Mouse (Mus musculus): ENCODE data around the gene Stim1. TPM values are rescaled to one million over a fixed set of nuclear protein-coding genes. Genes with fewer than 3 reads are reported as not detected.
"Not testable (repeated sequence)": the region's sequence is repeated elsewhere in the genome, so short reads cannot be mapped to it uniquely, and the experiment has no call there.

Gene Stim1
- polyA plus RNA-seq, 1 experiment from 2014 or later: 16.2 TPM

- no peaks in the 10 kb centered on the region for H3K36me3 ChIP-seq
- no peaks in the 10 kb centered on the region for H3K9me3 ChIP-seq
- H3K27ac ChIP-seq (replicated peaks): no peak overlapping the region
- H3K27me3 ChIP-seq: no peaks in the 10 kb centered on the region
- 91% methylated on average over 2 of the region's 2 CpGs for WGBS
- no peak overlapping the region for H3K4me2 ChIP-seq (replicated peaks)
- peaks cover 1% of the 10 kb centered on the region; the same call in 1 of the 2 replicates for H3K4me1 ChIP-seq
- H3K9ac ChIP-seq (replicated peaks): no peak overlapping the region
- no peak for ATAC-seq (ENCODE audit: low FRiP score, low read depth)
- H3K4me3 ChIP-seq: no peak overlapping the region
Measured at GRCm38 (mm10) chr7:102393898-102394297, 126.3 kb downstream of the Stim1 start.

- H3K36me3 ChIP-seq: no peaks in the 10 kb centered on the region
- H3K27ac ChIP-seq (replicated peaks): no peak overlapping the region
- no peak overlapping the region for H3K4me2 ChIP-seq (replicated peaks)
- no peaks in the 10 kb centered on the region for H3K9me3 ChIP-seq
- WGBS: 82% methylated on average over 7 of the region's 7 CpGs
- H3K4me1 ChIP-seq: peaks cover 5% of the 10 kb centered on the region; the same call in 1 of the 2 replicates
- ATAC-seq (ENCODE audit: low FRiP score, low read depth): no peak
- no peaks in the 10 kb centered on the region for H3K27me3 ChIP-seq
- H3K4me3 ChIP-seq: no peak overlapping the region
- no peak overlapping the region for H3K9ac ChIP-seq (replicated peaks)
Measured at GRCm38 (mm10) chr7:102395894-102396293, 128.3 kb downstream of the Stim1 start.

GRCm38 (mm10) chr7:102396331-102396730 lies 128.7 kb downstream of the Stim1 start:
- Histone ChIP-seq H3K27ac (replicated peaks) (no peak overlapping the region), H3K9me3 (no peaks in the 10 kb centered on the region), H3K4me3 (no peak overlapping the region), H3K4me2 (replicated peaks) (no peak overlapping the region), H3K9ac (replicated peaks) (no peak overlapping the region), H3K36me3 (no peaks in the 10 kb centered on the region), H3K27me3 (no peaks in the 10 kb centered on the region), H3K4me1 (peaks cover 5% of the 10 kb centered on the region; the same call in 1 of the 2 replicates)
- WGBS: 94% methylated on average over 3 of the region's 3 CpGs
- ATAC-seq (ENCODE audit: low FRiP score, low read depth): no peak

- Histone ChIP-seq H3K27me3 (no peaks in the 10 kb centered on the region), H3K27ac (replicated peaks) (no peak overlapping the region), H3K4me3 (no peak overlapping the region), H3K4me2 (replicated peaks) (no peak overlapping the region), H3K9ac (replicated peaks) (no peak overlapping the region), H3K4me1 (peaks cover 5% of the 10 kb centered on the region; the same call in 1 of the 2 replicates), H3K9me3 (no peaks in the 10 kb centered on the region), H3K36me3 (no peaks in the 10 kb centered on the region)
- ATAC-seq (ENCODE audit: low FRiP score, low read depth): no peak
- WGBS: 40% methylated on average over 3 of the region's 3 CpGs
Measured at GRCm38 (mm10) chr7:102399180-102399731, 131.7 kb downstream of the Stim1 start.

- Histone ChIP-seq H3K27me3 (no peaks in the 10 kb centered on the region), H3K4me2 (replicated peaks) (no peak overlapping the region), H3K4me3 (no peak overlapping the region), H3K9ac (replicated peaks) (no peak overlapping the region), H3K4me1 (peaks cover 2% of the 10 kb centered on the region; the same call in 1 of the 2 replicates), H3K9me3 (no peaks in the 10 kb centered on the region), H3K36me3 (no peaks in the 10 kb centered on the region), H3K27ac (replicated peaks) (no peak overlapping the region)
- no peak for ATAC-seq (ENCODE audit: low FRiP score, low read depth)
- WGBS: 89% methylated on average over 2 of the region's 2 CpGs
Measured at GRCm38 (mm10) chr7:102404118-102404517, 136.5 kb downstream of the Stim1 start.

GRCm38 (mm10) chr7:102407440-102407839 lies 139.8 kb downstream of the Stim1 start:
- H3K4me2 ChIP-seq (replicated peaks): no peak overlapping the region
- no peaks in the 10 kb centered on the region for H3K9me3 ChIP-seq
- H3K4me3 ChIP-seq: no peak overlapping the region
- no peak for ATAC-seq (ENCODE audit: low FRiP score, low read depth)
- H3K4me1 ChIP-seq: no peaks in the 10 kb centered on the region
- H3K27ac ChIP-seq (replicated peaks): no peak overlapping the region
- H3K9ac ChIP-seq (replicated peaks): no peak overlapping the region
- no peaks in the 10 kb centered on the region for H3K27me3 ChIP-seq
- H3K36me3 ChIP-seq: no peaks in the 10 kb centered on the region

- H3K9ac ChIP-seq (replicated peaks); H3K4me2 ChIP-seq (replicated peaks); H3K9me3 ChIP-seq; H3K36me3 ChIP-seq; ATAC-seq (ENCODE audit: low FRiP score, low read depth); H3K4me1 ChIP-seq; H3K27me3 ChIP-seq; H3K27ac ChIP-seq (replicated peaks); H3K4me3 ChIP-seq: not testable (repeated sequence)
- WGBS: 91% methylated on average over 9 of the region's 9 CpGs
Measured at GRCm38 (mm10) chr7:102415272-102415671, 147.7 kb downstream of the Stim1 start.

- Histone ChIP-seq H3K36me3 (no peaks in the 10 kb centered on the region), H3K27ac (replicated peaks) (no peak overlapping the region), H3K9ac (replicated peaks) (no peak overlapping the region), H3K27me3 (no peaks in the 10 kb centered on the region), H3K4me2 (replicated peaks) (no peak overlapping the region), H3K4me1 (no peaks in the 10 kb centered on the region), H3K9me3 (no peaks in the 10 kb centered on the region), H3K4me3 (no peak overlapping the region)
- WGBS: 40% methylated on average over 6 of the region's 6 CpGs
- ATAC-seq (ENCODE audit: low FRiP score, low read depth): no peak
Measured at GRCm38 (mm10) chr7:102415841-102416240, 148.2 kb downstream of the Stim1 start.

- peak; percentile 73 for ATAC-seq (ENCODE audit: low FRiP score, low read depth)
- Histone ChIP-seq H3K4me3 (no peak overlapping the region), H3K27me3 (no peaks in the 10 kb centered on the region), H3K9ac (replicated peaks) (no peak overlapping the region), H3K9me3 (no peaks in the 10 kb centered on the region), H3K36me3 (no peaks in the 10 kb centered on the region), H3K4me2 (replicated peaks) (no peak overlapping the region), H3K4me1 (no peaks in the 10 kb centered on the region), H3K27ac (replicated peaks) (no peak overlapping the region)
- 9% methylated on average over 4 of the region's 4 CpGs for WGBS
Measured at GRCm38 (mm10) chr7:102417398-102417797, 149.8 kb downstream of the Stim1 start.

- WGBS: 93% methylated on average over 2 of the region's 2 CpGs
- no peak for ATAC-seq (ENCODE audit: low FRiP score, low read depth)
- no peaks in the 10 kb centered on the region for H3K36me3 ChIP-seq
Measured at GRCm38 (mm10) chr7:102422036-102422435, 154.4 kb downstream of the Stim1 start.

GRCm38 (mm10) chr7:102425933-102426685 lies 158.5 kb downstream of the Stim1 start:
- H3K27me3 ChIP-seq: no peaks in the 10 kb centered on the region
- no peak overlapping the region for H3K4me2 ChIP-seq (replicated peaks)
- no peaks in the 10 kb centered on the region for H3K36me3 ChIP-seq
- no peak overlapping the region for H3K9ac ChIP-seq (replicated peaks)
- WGBS: 69% methylated on average over 6 of the region's 6 CpGs
- no peak overlapping the region for H3K4me3 ChIP-seq
- no peak for ATAC-seq (ENCODE audit: low FRiP score, low read depth)
- no peaks in the 10 kb centered on the region for H3K9me3 ChIP-seq
- no peak overlapping the region for H3K27ac ChIP-seq (replicated peaks)
- H3K4me1 ChIP-seq: no peaks in the 10 kb centered on the region

More at GRCm38 (mm10) chr7:102422036-102422435, 154.4 kb downstream of the Stim1 start:
- Histone ChIP-seq H3K4me2 (replicated peaks) (no peak overlapping the region), H3K4me1 (no peaks in the 10 kb centered on the region), H3K9ac (replicated peaks) (no peak overlapping the region), H3K4me3 (no peak overlapping the region), H3K9me3 (no peaks in the 10 kb centered on the region), H3K27ac (replicated peaks) (no peak overlapping the region), H3K27me3 (no peaks in the 10 kb centered on the region)

GRCm38 (mm10) chr7:102434344-102434743 lies 166.7 kb downstream of the Stim1 start:
- Histone ChIP-seq H3K4me2 (replicated peaks) (no peak overlapping the region), H3K27ac (replicated peaks) (no peak overlapping the region), H3K4me3 (no peak overlapping the region), H3K27me3 (peaks cover 4% of the 10 kb centered on the region; the same call in 1 of the 2 replicates), H3K4me1 (no peaks in the 10 kb centered on the region), H3K9ac (replicated peaks) (no peak overlapping the region), H3K36me3 (no peaks in the 10 kb centered on the region; the same call in 1 of the 2 replicates), H3K9me3 (no peaks in the 10 kb centered on the region)
- no peak for ATAC-seq (ENCODE audit: low FRiP score, low read depth)
- WGBS: 91% methylated on average over 2 of the region's 2 CpGs
